ENCODE assay signal across 8 mouse cellular contexts in genomic region chr9:21630673-21631072, GRCm38 (mm10). TPM values are rescaled to one million over a fixed set of nuclear protein-coding genes. Genes with fewer than 3 reads are reported as not detected.
DNase-seq lines count a peak whose midpoint lies in the region; ATAC-seq lines count a peak whose summit lies in the region.

No protein-coding gene starts in this region.

- no peak overlapping the region for H3K4me3 ChIP-seq in neural tube, embryonic 11.5 days (ENCODE audit: low read depth, low read length)

- peak; percentile 55 for DNase-seq in cerebellum, adult 11-12 months
- DNase-seq in cerebellum, adult 11 months, result no peak
- peak; percentile 41 for DNase-seq in neural tube, embryonic 11.5 days (ENCODE audit: low spot score)
- DNase-seq in neural tube, embryonic 10.5 days (ENCODE audit: extremely low spot score, low spot score), result no peak
- DNase-seq in cerebellum, postnatal 10 days, result peak; percentile 69 to 73
- peak; percentile 45 to 68 for DNase-seq in kidney, adult 8-10 months
- peak; percentile 46 for DNase-seq in lung, postnatal 25 days (ENCODE audit: low spot score)
- DNase-seq in thymus, postnatal 10 days (ENCODE audit: low spot score in 2 of 2), result peak; percentile 42 to 61

- H3K27me3 ChIP-seq in neural tube, embryonic 11.5 days (ENCODE audit: control insufficient read depth, insufficient read depth, low read length), result no peaks in the 10 kb centered on the region

- ATAC-seq in neural tube, embryonic 11.5 days (ENCODE audit: insufficient read depth, low FRiP score, low TSS enrichment), result no peak

- H3K9ac ChIP-seq in neural tube, embryonic 11.5 days (ENCODE audit: low read length), result no peak overlapping the region

- peaks cover 10% of the 10 kb centered on the region for H3K36me3 ChIP-seq in neural tube, embryonic 11.5 days (ENCODE audit: control insufficient read depth, insufficient read depth, low read length)

- H3K27ac ChIP-seq in neural tube, embryonic 11.5 days (ENCODE audit: low read depth, low read length), result no peak overlapping the region

- H3K4me1 ChIP-seq in neural tube, embryonic 11.5 days (ENCODE audit: control insufficient read depth, insufficient read depth, low read length), result no peaks in the 10 kb centered on the region; the same call in 1 of the 2 replicates

- WGBS in neural tube, embryonic 11.5 days, result 82% methylated on average over 3 of the region's 3 CpGs

- H3K4me2 ChIP-seq in neural tube, embryonic 11.5 days (ENCODE audit: low read depth), result no peak overlapping the region

- no peaks in the 10 kb centered on the region for H3K9me3 ChIP-seq in neural tube, embryonic 11.5 days (ENCODE audit: control insufficient read depth, low read length)

RNA-seq across cellular contexts. Expression of gene Smarca4, which starts 14.7 kb away (rescaled TPM):
- polyA plus RNA-seq in neural tube, embryonic 11.5 days (2014; fragmentation: Nextera tagmentation; extraction: Ambion mirVana), result 172 and 175 TPM in 2 replicates

RNA-seq across cellular contexts. Expression of gene Yipf2, which starts 38.0 kb away (rescaled TPM):
- 13.8 and 17.5 TPM in 2 replicates for polyA plus RNA-seq in neural tube, embryonic 11.5 days (2014; fragmentation: Nextera tagmentation; extraction: Ambion mirVana)

RNA-seq across cellular contexts. Expression of gene Timm29, which starts 38.2 kb away (rescaled TPM):
- polyA plus RNA-seq in neural tube, embryonic 11.5 days (2014; fragmentation: Nextera tagmentation; extraction: Ambion mirVana), result 59.8 and 63.8 TPM in 2 replicates

Comparison
In these comparisons a context has a peak if more than half of its experiments do, and no peak if none do; other contexts are left out.
1. DNase-seq: peak in cerebellum, adult 11-12 months (single experiment), neural tube, embryonic 11.5 days (single experiment), cerebellum, postnatal 10 days (2 of 2), kidney, adult 8-10 months (2 of 2), lung, postnatal 25 days (single experiment) and thymus, postnatal 10 days (2 of 2); none in cerebellum, adult 11 months (single experiment) and neural tube, embryonic 10.5 days (single experiment).